Mouse (Mus musculus) intestine, embryonic 16.5 days (tissue): Measurements from ENCODE around the gene Slc39a3. TPM values are rescaled to one million over a fixed set of nuclear protein-coding genes. Genes with fewer than 3 reads are reported as not detected.

Experiments
- ATAC-seq: fragments of 200-750 bp; cut with Nextera tagmentation; 2 replicates; pipeline ENCODE4 v1.8.0; 2017; ENCODE audit warnings: moderate TSS enrichment, moderate library complexity
- H3K27ac ChIP-seq: fragments of 300-500 bp; sonication (generic); 2 replicates; pipeline ENCODE4 v1.5.1; 2014; ENCODE audit warnings: mild to moderate bottlenecking, low read length
- H3K27me3 ChIP-seq: fragments of 300-500 bp; sonication (generic); replicated peaks from 2 replicates; pipeline ENCODE4 v1.6.1; 2014; ENCODE audit warnings: low read length, control low read depth, mixed read lengths; ENCODE audit not compliant: control insufficient read depth, insufficient read depth
- H3K36me3 ChIP-seq: fragments of 300-500 bp; sonication (generic); 2 replicates; pipeline ENCODE4 v1.6.1; 2014; ENCODE audit warnings: low read length, control low read depth; ENCODE audit not compliant: control insufficient read depth, insufficient read depth
- H3K4me1 ChIP-seq: fragments of 300-500 bp; sonication (generic); 2 replicates; pipeline ENCODE4 v1.6.1; 2014; ENCODE audit warnings: low read length, control low read depth, mixed read lengths; ENCODE audit not compliant: control insufficient read depth, insufficient read depth
- H3K4me2 ChIP-seq: fragments of 300-500 bp; sonication (generic); 2 replicates; pipeline ENCODE4 v1.6.1; 2014; ENCODE audit warnings: low read depth, low read length, control low read depth
- H3K4me3 ChIP-seq: fragments of 300-500 bp; sonication (generic); 2 replicates; pipeline ENCODE4 v1.5.1; 2014; ENCODE audit warnings: mild to moderate bottlenecking, low read length
- H3K9ac ChIP-seq: fragments of 300-500 bp; sonication (generic); 2 replicates; pipeline ENCODE4 v1.6.1; 2014; ENCODE audit warnings: low read depth, low read length
- H3K9me3 ChIP-seq: fragments of 300-500 bp; sonication (generic); 2 replicates; pipeline ENCODE4 v1.6.1; 2016; ENCODE audit warnings: low read length, control low read depth; ENCODE audit not compliant: control insufficient read depth
- WGBS: fragments of 180-500 bp; shearing (Covaris S2); extraction: QIAGEN DNeasy Blood & Tissue Kit; methylation state at CpG from one replicate; pipeline ENCODE4 v1.1.7; 2014; 5-methylcytosine and 5-hydroxymethylcytosine counted together
- polyA plus RNA-seq: library from polyadenylated mRNA; unstranded; fragments of >200 nt; fragmentation: Nextera tagmentation; extraction: Ambion mirVana; gene quantifications from 2 replicates; pipeline ENCODE4 v1.2.1, GENCODE M21; 2015

The Slc39a3 gene
- polyA plus RNA-seq, 1 experiment from 2014 or later, result 18.9 TPM

GRCm38 (mm10) chr10:80999362-81000196 is 37.6 kb downstream of the Slc39a3 start:
- no peak overlapping the region for H3K4me3 ChIP-seq
- peak overlapping the region; percentile 29; the same call in 1 of the 2 replicates for H3K9ac ChIP-seq
- 25% methylated on average over 37 of the region's 37 CpGs for WGBS
- H3K9me3 ChIP-seq, result no peaks in the 10 kb centered on the region
- H3K27me3 ChIP-seq, result peaks cover 10% of the 10 kb centered on the region; the same call in 1 of the 2 replicates
- no peak overlapping the region for H3K27ac ChIP-seq
- H3K4me1 ChIP-seq, result peaks cover 6% of the 10 kb centered on the region
- peak; percentile 77 for ATAC-seq
- peak overlapping the region; percentile 22; the same call in 1 of the 2 replicates for H3K4me2 ChIP-seq
- H3K36me3 ChIP-seq, result no peaks in the 10 kb centered on the region

- Histone ChIP-seq H3K27me3 (peaks cover 11% of the 10 kb centered on the region; the same call in 1 of the 2 replicates), H3K9me3 (no peaks in the 10 kb centered on the region), H3K4me1 (peaks cover 6% of the 10 kb centered on the region), H3K27ac (no peak overlapping the region), H3K4me3 (no peak overlapping the region), H3K36me3 (no peaks in the 10 kb centered on the region), H3K9ac (no peak overlapping the region), H3K4me2 (no peak overlapping the region)
- 16% methylated on average over 12 of the region's 12 CpGs for WGBS
- peak; percentile 44; the same call in 1 of the 2 replicates for ATAC-seq
Measured at GRCm38 (mm10) chr10:80998778-80999177, 38.4 kb downstream of the Slc39a3 start.

GRCm38 (mm10) chr10:80998021-80998420 is 39.2 kb downstream of the Slc39a3 start:
- WGBS, result 46% methylated on average over 14 of the region's 14 CpGs
- H3K9me3 ChIP-seq, result no peaks in the 10 kb centered on the region

GRCm38 (mm10) chr10:80997332-80997731 is 39.9 kb downstream of the Slc39a3 start:
- Histone ChIP-seq H3K4me1 (peaks cover 6% of the 10 kb centered on the region), H3K27ac (no peak overlapping the region), H3K4me2 (no peak overlapping the region), H3K36me3 (no peaks in the 10 kb centered on the region), H3K9me3 (no peaks in the 10 kb centered on the region), H3K27me3 (peaks cover 11% of the 10 kb centered on the region; the same call in 1 of the 2 replicates), H3K9ac (no peak overlapping the region), H3K4me3 (no peak overlapping the region)
- 85% methylated on average over 8 of the region's 8 CpGs for WGBS
- no peak for ATAC-seq

More at GRCm38 (mm10) chr10:80998021-80998420, 39.2 kb downstream of the Slc39a3 start:
- H3K27ac ChIP-seq, result no peak overlapping the region
- no peak for ATAC-seq
- H3K4me2 ChIP-seq, result no peak overlapping the region
- no peak overlapping the region for H3K4me3 ChIP-seq
- peaks cover 6% of the 10 kb centered on the region for H3K4me1 ChIP-seq
- H3K9ac ChIP-seq, result no peak overlapping the region
- H3K36me3 ChIP-seq, result no peaks in the 10 kb centered on the region
- H3K27me3 ChIP-seq, result peaks cover 11% of the 10 kb centered on the region; the same call in 1 of the 2 replicates

GRCm38 (mm10) chr10:80996501-80996900 is 40.7 kb downstream of the Slc39a3 start:
- H3K4me1 ChIP-seq, result peaks cover 6% of the 10 kb centered on the region
- 94% methylated on average over 8 of the region's 8 CpGs for WGBS

GRCm38 (mm10) chr10:80995091-80995632 is 42.1 kb downstream of the Slc39a3 start:
- Histone ChIP-seq H3K27me3 (peaks cover 11% of the 10 kb centered on the region; the same call in 1 of the 2 replicates), H3K4me1 (peaks cover 6% of the 10 kb centered on the region), H3K9me3 (no peaks in the 10 kb centered on the region), H3K9ac (peak overlapping the region; percentile 35), H3K27ac (no peak overlapping the region), H3K4me2 (peak overlapping the region; percentile 34; the same call in 1 of the 2 replicates), H3K4me3 (0 out of 2 replicates have a peak overlapping the region, but pooled peaks have one; percentile 8), H3K36me3 (no peaks in the 10 kb centered on the region)
- ATAC-seq, result peak; percentile 24; the same call in 1 of the 2 replicates
- 10% methylated on average over 21 of the region's 21 CpGs for WGBS

More at GRCm38 (mm10) chr10:80996501-80996900, 40.7 kb downstream of the Slc39a3 start:
- no peak overlapping the region for H3K27ac ChIP-seq
- no peaks in the 10 kb centered on the region for H3K36me3 ChIP-seq
- ATAC-seq, result no peak
- no peak overlapping the region for H3K4me2 ChIP-seq
- H3K27me3 ChIP-seq, result peaks cover 11% of the 10 kb centered on the region; the same call in 1 of the 2 replicates
- no peaks in the 10 kb centered on the region for H3K9me3 ChIP-seq
- no peak overlapping the region for H3K9ac ChIP-seq
- H3K4me3 ChIP-seq, result no peak overlapping the region

- H3K9ac ChIP-seq, result no peak overlapping the region; the same call in 1 of the 2 replicates
- no peak overlapping the region for H3K4me3 ChIP-seq
- no peaks in the 10 kb centered on the region for H3K9me3 ChIP-seq
- 0 out of 2 replicates have a peak, but pooled peaks have one; percentile 21 for ATAC-seq
- H3K27me3 ChIP-seq, result peaks cover 11% of the 10 kb centered on the region; the same call in 1 of the 2 replicates
- no peak overlapping the region for H3K4me2 ChIP-seq
- H3K27ac ChIP-seq, result no peak overlapping the region
- WGBS, result 50% methylated on average over 4 of the region's 4 CpGs
- peaks cover 4% of the 10 kb centered on the region for H3K4me1 ChIP-seq
- H3K36me3 ChIP-seq, result no peaks in the 10 kb centered on the region
Measured at GRCm38 (mm10) chr10:80994621-80995020, 42.6 kb downstream of the Slc39a3 start.

GRCm38 (mm10) chr10:80993276-80993675 is 44.0 kb downstream of the Slc39a3 start:
- H3K9ac ChIP-seq, result no peak overlapping the region
- peaks cover 10% of the 10 kb centered on the region; the same call in 1 of the 2 replicates for H3K27me3 ChIP-seq
- peaks cover 3% of the 10 kb centered on the region; the same call in 1 of the 2 replicates for H3K4me1 ChIP-seq
- 68% methylated on average over 5 of the region's 5 CpGs for WGBS
- no peak overlapping the region for H3K4me2 ChIP-seq
- no peak for ATAC-seq
- H3K9me3 ChIP-seq, result no peaks in the 10 kb centered on the region
- H3K4me3 ChIP-seq, result no peak overlapping the region
- H3K36me3 ChIP-seq, result no peaks in the 10 kb centered on the region
- H3K27ac ChIP-seq, result no peak overlapping the region

- ATAC-seq, result no peak
- Histone ChIP-seq H3K4me1 (peaks cover 9% of the 10 kb centered on the region), H3K4me2 (no peak overlapping the region), H3K9ac (no peak overlapping the region), H3K36me3 (no peaks in the 10 kb centered on the region), H3K27me3 (0 out of 2 replicates have a peak, but pooled peaks cover 3% of the 10 kb centered on the region), H3K4me3 (no peak overlapping the region), H3K27ac (no peak overlapping the region), H3K9me3 (no peaks in the 10 kb centered on the region)
- 86% methylated on average over 1 of the region's 1 CpGs for WGBS
Measured at GRCm38 (mm10) chr10:80991945-80992344, 45.3 kb downstream of the Slc39a3 start.
